Mouse (Mus musculus): ENCODE measurements around the gene Nrxn1. TPM values are rescaled to one million over a fixed set of nuclear protein-coding genes. Genes with fewer than 3 reads are reported as not detected.

Gene Nrxn1
- polyA plus RNA-seq, 1 experiment: 0.56 TPM

- no peaks in the 10 kb centered on the region for H3K4me1 ChIP-seq (ENCODE audit: control insufficient read depth, insufficient read depth, low read length)
- 64% methylated on average over 2 of the region's 2 CpGs for WGBS
These were observed 890.1 kb downstream of the Nrxn1 start for GRCm38 (mm10) chr17:90202785-90203184.

GRCm38 (mm10) chr17:90196772-90197171 lies 896.1 kb downstream of the Nrxn1 start:
- no peaks in the 10 kb centered on the region for H3K4me1 ChIP-seq (ENCODE audit: control insufficient read depth, insufficient read depth, low read length)
- H3K4me3 ChIP-seq (ENCODE audit: insufficient read depth, low read depth, low read length): no peak overlapping the region
- no peaks in the 10 kb centered on the region for H3K27me3 ChIP-seq (replicated peaks; ENCODE audit: control insufficient read depth, insufficient read depth, low read length)
- WGBS: 17% methylated on average over 1 of the region's 1 CpGs
- no peak overlapping the region for H3K27ac ChIP-seq (ENCODE audit: insufficient read depth, low read depth, low read length)
- DNase-seq: no peak
- TF ChIP-seq CTCF (conservative IDR thresholded peaks at IDR 0.05; ENCODE audit: insufficient read depth, insufficient read length, low read depth, low read length): no peak
- no peak for TF ChIP-seq POLR2A (IDR thresholded peaks at IDR 0.05; ENCODE audit: low read depth, low read length)
- no peaks in the 10 kb centered on the region for H3K36me3 ChIP-seq (ENCODE audit: control insufficient read depth, insufficient read depth, low read length)

More at GRCm38 (mm10) chr17:90202785-90203184, 890.1 kb downstream of the Nrxn1 start:
- no peak for DNase-seq
- TF ChIP-seq CTCF (conservative IDR thresholded peaks at IDR 0.05; ENCODE audit: insufficient read depth, insufficient read length, low read depth, low read length): no peak
- TF ChIP-seq POLR2A (IDR thresholded peaks at IDR 0.05; ENCODE audit: low read depth, low read length): no peak
- Histone ChIP-seq H3K4me3 (ENCODE audit: insufficient read depth, low read depth, low read length) (no peak overlapping the region), H3K36me3 (ENCODE audit: control insufficient read depth, insufficient read depth, low read length) (no peaks in the 10 kb centered on the region), H3K27me3 (replicated peaks; ENCODE audit: control insufficient read depth, insufficient read depth, low read length) (no peaks in the 10 kb centered on the region), H3K27ac (ENCODE audit: insufficient read depth, low read depth, low read length) (no peak overlapping the region)

DNA sequence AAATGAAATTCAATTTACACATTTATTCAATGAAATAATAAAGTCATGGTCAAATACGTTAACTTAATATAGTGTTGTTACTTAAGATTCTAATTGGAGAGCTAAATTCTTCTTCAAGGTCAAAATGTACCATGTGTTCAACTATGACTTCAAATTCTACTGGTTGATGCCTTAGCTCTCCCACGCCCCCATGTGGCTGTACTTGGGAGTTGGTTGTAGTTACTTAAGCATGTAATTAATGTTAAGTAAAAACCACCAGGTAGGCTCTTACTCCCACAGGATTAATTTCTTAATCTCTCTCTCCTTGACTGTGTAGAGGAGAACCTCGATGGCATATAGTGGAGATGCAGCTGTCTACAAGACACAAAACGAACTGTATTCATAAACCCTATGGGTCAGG lies 951.3 kb downstream of the Nrxn1 start:
- Histone ChIP-seq H3K4me3 (ENCODE audit: insufficient read depth, low read depth, low read length) (no peak overlapping the region), H3K4me1 (ENCODE audit: control insufficient read depth, insufficient read depth, low read length) (no peaks in the 10 kb centered on the region), H3K36me3 (ENCODE audit: control insufficient read depth, insufficient read depth, low read length) (no peaks in the 10 kb centered on the region), H3K27ac (ENCODE audit: insufficient read depth, low read depth, low read length) (no peak overlapping the region), H3K27me3 (replicated peaks; ENCODE audit: control insufficient read depth, insufficient read depth, low read length) (no peaks in the 10 kb centered on the region)
- TF ChIP-seq CTCF (conservative IDR thresholded peaks at IDR 0.05; ENCODE audit: insufficient read depth, insufficient read length, low read depth, low read length) (no peak), POLR2A (IDR thresholded peaks at IDR 0.05; ENCODE audit: low read depth, low read length) (no peak)
- DNase-seq: peak; percentile 21
- WGBS: 52% methylated on average over 4 of the region's 4 CpGs

- no peak overlapping the region for H3K4me3 ChIP-seq (ENCODE audit: insufficient read depth, low read depth, low read length)
- H3K27ac ChIP-seq (ENCODE audit: insufficient read depth, low read depth, low read length): no peak overlapping the region
- WGBS: 61% methylated on average over 12 of the region's 12 CpGs
- TF ChIP-seq CTCF (conservative IDR thresholded peaks at IDR 0.05; ENCODE audit: insufficient read depth, insufficient read length, low read depth, low read length) (no peak), POLR2A (IDR thresholded peaks at IDR 0.05; ENCODE audit: low read depth, low read length) (no peak)
- no peak for DNase-seq
- no peaks in the 10 kb centered on the region for H3K4me1 ChIP-seq (ENCODE audit: control insufficient read depth, insufficient read depth, low read length)
- H3K36me3 ChIP-seq (ENCODE audit: control insufficient read depth, insufficient read depth, low read length): no peaks in the 10 kb centered on the region
- no peaks in the 10 kb centered on the region for H3K27me3 ChIP-seq (replicated peaks; ENCODE audit: control insufficient read depth, insufficient read depth, low read length)
These were observed 962.0 kb downstream of the Nrxn1 start for GRCm38 (mm10) chr17:90130836-90131235.

DNA sequence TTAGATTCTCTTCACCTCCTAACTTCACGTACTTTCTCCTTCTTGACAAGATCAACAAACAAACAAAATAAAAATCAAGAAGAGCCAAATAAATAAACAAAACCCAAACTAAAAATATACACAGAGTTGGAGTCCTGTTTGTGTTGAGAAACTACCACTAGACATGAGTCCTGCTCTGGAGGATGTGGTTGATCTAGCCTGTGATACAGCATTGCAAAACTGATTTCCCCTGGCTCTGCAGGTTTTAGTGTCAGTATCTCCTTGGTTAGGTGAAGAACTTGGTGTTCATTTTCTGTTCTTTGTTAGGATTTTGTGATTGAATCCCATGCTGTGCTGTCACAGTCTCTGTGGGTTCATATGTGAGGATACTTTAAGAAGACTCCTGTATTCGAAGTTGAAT lies 963.7 kb downstream of the Nrxn1 start:
- Histone ChIP-seq H3K4me1 (ENCODE audit: control insufficient read depth, insufficient read depth, low read length) (no peaks in the 10 kb centered on the region), H3K27me3 (replicated peaks; ENCODE audit: control insufficient read depth, insufficient read depth, low read length) (no peaks in the 10 kb centered on the region), H3K27ac (ENCODE audit: insufficient read depth, low read depth, low read length) (no peak overlapping the region), H3K4me3 (ENCODE audit: insufficient read depth, low read depth, low read length) (no peak overlapping the region), H3K36me3 (ENCODE audit: control insufficient read depth, insufficient read depth, low read length) (no peaks in the 10 kb centered on the region)
- DNase-seq: no peak
- 77% methylated on average over 2 of the region's 2 CpGs for WGBS
- TF ChIP-seq CTCF (conservative IDR thresholded peaks at IDR 0.05; ENCODE audit: insufficient read depth, insufficient read length, low read depth, low read length) (no peak), POLR2A (IDR thresholded peaks at IDR 0.05; ENCODE audit: low read depth, low read length) (no peak)

- 59% methylated on average over 1 of the region's 1 CpGs for whole genome bisulfite sequencing
- Histone ChIP-seq H3K27ac (ENCODE audit: insufficient read depth, low read depth, low read length) (no peak overlapping the region), H3K27me3 (replicated peaks; ENCODE audit: control insufficient read depth, insufficient read depth, low read length) (no peaks in the 10 kb centered on the region), H3K4me1 (ENCODE audit: control insufficient read depth, insufficient read depth, low read length) (no peaks in the 10 kb centered on the region), H3K36me3 (ENCODE audit: control insufficient read depth, insufficient read depth, low read length) (no peaks in the 10 kb centered on the region), H3K4me3 (ENCODE audit: insufficient read depth, low read depth, low read length) (no peak overlapping the region)
- no peak for TF ChIP-seq CTCF (conservative IDR thresholded peaks at IDR 0.05; ENCODE audit: insufficient read depth, insufficient read length, low read depth, low read length)
- no peak for TF ChIP-seq POLR2A (IDR thresholded peaks at IDR 0.05; ENCODE audit: low read depth, low read length)
- no peak for DNase-seq
These were observed 965.3 kb downstream of the Nrxn1 start for GRCm38 (mm10) chr17:90127561-90127960.

DNA sequence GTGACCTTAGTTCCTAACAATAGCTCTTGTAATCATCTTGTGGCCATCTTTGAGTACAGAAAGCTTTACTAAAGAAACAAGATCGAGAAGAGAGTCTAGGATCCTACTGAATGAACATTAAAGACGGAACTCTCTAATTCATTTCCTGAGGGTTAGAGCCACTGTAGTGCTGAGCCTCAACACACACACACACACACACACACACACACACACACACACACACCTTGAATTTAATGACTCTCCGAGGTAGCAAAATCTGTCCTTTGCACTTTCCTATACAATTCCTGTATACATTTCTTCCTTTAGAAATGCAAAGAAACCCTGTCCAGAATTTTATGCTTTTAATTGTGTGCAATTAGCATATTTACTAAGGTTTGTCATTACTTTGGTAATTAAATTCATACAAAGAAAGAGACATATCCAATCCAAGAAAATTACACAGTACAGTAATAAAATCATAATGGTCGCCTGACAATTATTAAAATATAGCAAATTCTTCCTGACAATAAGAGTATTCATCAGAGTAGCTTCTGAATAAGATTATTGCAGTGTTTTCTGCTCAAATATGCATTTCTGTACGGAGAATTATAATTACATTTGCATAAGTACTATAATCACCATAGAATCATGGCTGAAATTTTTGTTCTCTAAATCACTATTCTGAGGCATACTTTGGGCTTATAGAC lies 969.9 kb downstream of the Nrxn1 start:
- H3K4me3 ChIP-seq (ENCODE audit: insufficient read depth, low read depth, low read length): no peak overlapping the region

More for the DNA sequence above, 969.9 kb downstream of the Nrxn1 start:
- TF ChIP-seq POLR2A (IDR thresholded peaks at IDR 0.05; ENCODE audit: low read depth, low read length): no peak
- TF ChIP-seq CTCF (conservative IDR thresholded peaks at IDR 0.05; ENCODE audit: insufficient read depth, insufficient read length, low read depth, low read length): no peak
- 82% methylated on average over 5 of the region's 5 CpGs for WGBS
- H3K36me3 ChIP-seq (ENCODE audit: control insufficient read depth, insufficient read depth, low read length): no peaks in the 10 kb centered on the region
- DNase-seq: no peak
- no peak overlapping the region for H3K27ac ChIP-seq (ENCODE audit: insufficient read depth, low read depth, low read length)
- H3K27me3 ChIP-seq (replicated peaks; ENCODE audit: control insufficient read depth, insufficient read depth, low read length): no peaks in the 10 kb centered on the region
- no peaks in the 10 kb centered on the region for H3K4me1 ChIP-seq (ENCODE audit: control insufficient read depth, insufficient read depth, low read length)

Data from kidney, adult 2 months (tissue).